Mouse (Mus musculus) ES-Bruce4 (cell line): ENCODE results near the gene Gm13691. TPM values are rescaled to one million over a fixed set of nuclear protein-coding genes. Genes with fewer than 3 reads are reported as not detected.
"Not testable (repeated sequence)": the region's sequence is repeated elsewhere in the genome, so short reads cannot be mapped to it uniquely, and the experiment has no call there.

Experiments used
- H3K27ac ChIP-seq: 2 replicates; pipeline ENCODE4 v1.5.1; 2012; ENCODE audit warnings: low read length, inconsistent platforms; ENCODE audit not compliant: insufficient read depth
- H3K27me3 ChIP-seq: 2 replicates; pipeline ENCODE4 v1.6.1; 2012; ENCODE audit warnings: mild to moderate bottlenecking, low read length, inconsistent platforms; ENCODE audit not compliant: control insufficient read depth, poor library complexity, insufficient read depth, severe bottlenecking
- H3K36me3 ChIP-seq: 2 replicates; pipeline ENCODE4 v1.6.1; 2012; ENCODE audit warnings: inconsistent platforms, mild to moderate bottlenecking, low read length, moderate library complexity; ENCODE audit not compliant: control insufficient read depth, poor library complexity, insufficient read depth, severe bottlenecking
- H3K4me1 ChIP-seq: one replicate; pipeline ENCODE4 v1.8.1; 2011; ENCODE audit warnings: low read length; ENCODE audit not compliant: control insufficient read depth, insufficient read depth
- H3K4me3 ChIP-seq: 2 replicates; pipeline ENCODE4 v1.5.1; 2011; ENCODE audit warnings: low read depth, mild to moderate bottlenecking, low read length
- H3K9ac ChIP-seq: 2 replicates; pipeline ENCODE4 v1.6.1; 2012; ENCODE audit warnings: low read depth, mild to moderate bottlenecking, inconsistent platforms; ENCODE audit not compliant: poor library complexity, severe bottlenecking
- H3K9me3 ChIP-seq: replicated peaks from 2 replicates; pipeline ENCODE4 v1.6.1; 2012; ENCODE audit warnings: mild to moderate bottlenecking, low read length, inconsistent platforms; ENCODE audit not compliant: control insufficient read depth, poor library complexity, insufficient read depth, severe bottlenecking
- CTCF ChIP-seq: IDR thresholded peaks from one replicate; pipeline ENCODE4 v1.8.1; 2011; ENCODE audit warnings: low read depth, low read length
- EP300 ChIP-seq: IDR thresholded peaks from 2 replicates; pipeline ENCODE4 v1.6.1; 2011; ENCODE audit warnings: low read depth, low read length; ENCODE audit not compliant: insufficient read depth
- POLR2A ChIP-seq: IDR thresholded peaks from one replicate; pipeline ENCODE4 v1.8.1; 2011; ENCODE audit warnings: low read length; ENCODE audit not compliant: insufficient read depth
- polyA plus RNA-seq: library from polyadenylated mRNA; stranded (reverse); fragments of >200 nt; gene quantifications from 2 replicates; pipeline ENCODE4 v1.2.4, GENCODE M21; 2011; ENCODE audit warnings: low read depth; ENCODE audit not compliant: missing spikeins, insufficient read depth, insufficient read length

Gene Gm13691
- polyA plus RNA-seq, 1 experiment: not detected

- not testable (repeated sequence) for H3K36me3 ChIP-seq, H3K9me3 ChIP-seq, H3K4me1 ChIP-seq, H3K9ac ChIP-seq, H3K4me3 ChIP-seq, H3K27ac ChIP-seq, H3K27me3 ChIP-seq
Observed at GRCm38 (mm10) chr2:83984443-83984842, 5.9 kb upstream of the Gm13691 start, which contains the start of gene Gm13697. Gm13697 (plus strand) TSS chr2:83984743.

- not testable (repeated sequence) for H3K36me3 ChIP-seq, H3K27me3 ChIP-seq, H3K4me3 ChIP-seq, H3K9me3 ChIP-seq, H3K27ac ChIP-seq, H3K9ac ChIP-seq, H3K4me1 ChIP-seq
Observed at GRCm38 (mm10) chr2:83993639-83994255, 3.4 kb downstream of the Gm13691 start.

GRCm38 (mm10) chr2:83994526-83994925 lies 4.2 kb downstream of the Gm13691 start:
- H3K9ac ChIP-seq, H3K9me3 ChIP-seq, H3K4me3 ChIP-seq, H3K27ac ChIP-seq, H3K4me1 ChIP-seq, H3K27me3 ChIP-seq, H3K36me3 ChIP-seq: not testable (repeated sequence)

GRCm38 (mm10) chr2:84008913-84009312 lies 18.6 kb downstream of the Gm13691 start:
- Histone ChIP-seq H3K9ac (no peak overlapping the region), H3K36me3 (no peaks in the 10 kb centered on the region), H3K4me1 (no peaks in the 10 kb centered on the region), H3K4me3 (no peak overlapping the region), H3K27ac (no peak overlapping the region), H3K9me3 (no peaks in the 10 kb centered on the region), H3K27me3 (no peaks in the 10 kb centered on the region)
- TF ChIP-seq POLR2A (no peak), EP300 (no peak), CTCF (no peak)

GRCm38 (mm10) chr2:84009818-84010217 lies 19.5 kb downstream of the Gm13691 start:
- no peaks in the 10 kb centered on the region for H3K9me3 ChIP-seq
- TF ChIP-seq EP300 (no peak), POLR2A (no peak), CTCF (no peak)
- H3K4me3 ChIP-seq: no peak overlapping the region
- H3K36me3 ChIP-seq: no peaks in the 10 kb centered on the region
- H3K9ac ChIP-seq: no peak overlapping the region
- H3K27ac ChIP-seq: no peak overlapping the region
- no peaks in the 10 kb centered on the region for H3K27me3 ChIP-seq
- no peaks in the 10 kb centered on the region for H3K4me1 ChIP-seq

- no peak overlapping the region for H3K27ac ChIP-seq
- H3K4me1 ChIP-seq: no peaks in the 10 kb centered on the region
- no peak overlapping the region for H3K4me3 ChIP-seq
- no peaks in the 10 kb centered on the region for H3K27me3 ChIP-seq
- no peaks in the 10 kb centered on the region for H3K9me3 ChIP-seq
- TF ChIP-seq CTCF (no peak), EP300 (no peak), POLR2A (no peak)
- no peak overlapping the region for H3K9ac ChIP-seq
- H3K36me3 ChIP-seq: no peaks in the 10 kb centered on the region
Observed at GRCm38 (mm10) chr2:84014572-84014971, 24.2 kb downstream of the Gm13691 start.

GRCm38 (mm10) chr2:84016291-84016690 lies 25.9 kb downstream of the Gm13691 start:
- H3K9ac ChIP-seq, H3K27ac ChIP-seq, H3K4me3 ChIP-seq, H3K9me3 ChIP-seq, H3K27me3 ChIP-seq, H3K4me1 ChIP-seq, H3K36me3 ChIP-seq: not testable (repeated sequence)
